Mouse (Mus musculus): ENCODE measurements around the gene Gstm5. TPM values are rescaled to one million over a fixed set of nuclear protein-coding genes. Genes with fewer than 3 reads are reported as not detected.
"Not testable (repeated sequence)": the region's sequence is repeated elsewhere in the genome, so short reads cannot be mapped to it uniquely, and the experiment has no call there.

Gstm5 gene
- polyA plus RNA-seq, 1 experiment from 2014 or later: 259 TPM

GRCm38 (mm10) chr3:107853232-107854181 lies 42.1 kb upstream of the Gstm5 start:
- ATAC-seq (ENCODE audit: low FRiP score): no peak
- DNase-seq (ENCODE audit: low spot score): no peak
- 87% methylated on average over 17 of the region's 17 CpGs for WGBS

DNA sequence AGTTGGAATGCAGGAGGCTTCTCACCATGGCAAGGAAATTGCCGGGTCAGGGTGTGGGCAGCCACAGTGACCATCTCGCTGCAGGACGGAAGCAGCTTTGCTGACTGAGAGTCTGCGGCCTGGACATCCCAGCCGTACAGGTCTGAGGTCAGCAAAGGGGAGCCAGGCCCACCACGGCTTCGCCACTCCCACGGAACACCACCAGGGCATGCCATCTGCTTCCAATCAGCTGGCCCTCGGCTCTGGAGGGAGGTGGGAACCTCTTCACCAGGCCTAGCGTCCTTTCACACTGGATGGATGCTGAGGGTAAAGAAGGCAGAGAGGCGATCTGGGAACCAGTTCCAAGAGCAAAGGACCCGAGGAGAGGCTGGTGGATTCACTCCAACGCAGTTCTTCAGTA lies 40.3 kb upstream of the Gstm5 start:
- 88% methylated on average over 13 of the region's 13 CpGs for WGBS
- ATAC-seq (ENCODE audit: low FRiP score) (no peak), DNase-seq (ENCODE audit: low spot score) (no peak)
- Histone ChIP-seq H3K36me3 (replicated peaks; ENCODE audit: control insufficient read depth, insufficient read depth) (no peaks in the 10 kb centered on the region), H3K9ac (no peak overlapping the region), H3K9me3 (ENCODE audit: control insufficient read depth, low read length) (no peaks in the 10 kb centered on the region), H3K4me3 (replicated peaks; ENCODE audit: low read length) (no peak overlapping the region), H3K4me1 (replicated peaks; ENCODE audit: control insufficient read depth, insufficient read depth, low read length) (peaks cover 6% of the 10 kb centered on the region), H3K27me3 (ENCODE audit: control insufficient read depth, insufficient read depth, low read length) (no peaks in the 10 kb centered on the region), H3K4me2 (replicated peaks) (no peak overlapping the region), H3K27ac (no peak overlapping the region)

More at GRCm38 (mm10) chr3:107853232-107854181, 42.1 kb upstream of the Gstm5 start:
- Histone ChIP-seq H3K9me3 (ENCODE audit: control insufficient read depth, low read length) (no peaks in the 10 kb centered on the region), H3K9ac (no peak overlapping the region), H3K36me3 (replicated peaks; ENCODE audit: control insufficient read depth, insufficient read depth) (no peaks in the 10 kb centered on the region), H3K4me3 (replicated peaks; ENCODE audit: low read length) (no peak overlapping the region), H3K4me2 (replicated peaks) (no peak overlapping the region), H3K4me1 (replicated peaks; ENCODE audit: control insufficient read depth, insufficient read depth, low read length) (peaks cover 23% of the 10 kb centered on the region), H3K27ac (no peak overlapping the region), H3K27me3 (ENCODE audit: control insufficient read depth, insufficient read depth, low read length) (no peaks in the 10 kb centered on the region)

DNA sequence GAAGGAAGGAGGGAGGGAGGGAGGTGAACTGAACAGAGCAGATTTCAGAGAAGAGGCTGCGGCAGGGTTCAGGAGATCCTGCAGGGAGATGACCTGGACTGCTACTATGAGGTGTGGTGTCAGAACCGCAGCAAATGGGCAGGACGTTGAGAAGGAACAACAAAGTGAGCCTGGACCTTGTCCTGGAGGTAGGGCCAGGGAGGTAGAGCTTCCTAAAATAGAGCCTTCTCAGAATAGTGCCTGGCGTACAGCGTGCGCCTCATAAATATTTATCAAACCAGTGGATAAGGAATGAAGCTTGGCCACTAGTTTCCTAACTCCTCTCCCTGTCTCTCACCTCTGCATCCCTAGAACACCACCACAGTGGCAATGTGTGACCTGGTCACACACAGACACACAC lies 38.0 kb upstream of the Gstm5 start:
- H3K4me2 ChIP-seq (replicated peaks): no peak overlapping the region
- no peak for ATAC-seq (ENCODE audit: low FRiP score)
- H3K27ac ChIP-seq: no peak overlapping the region
- 54% methylated on average over 6 of the region's 6 CpGs for WGBS
- H3K9ac ChIP-seq: no peak overlapping the region
- no peak overlapping the region for H3K4me3 ChIP-seq (replicated peaks; ENCODE audit: low read length)
- H3K9me3 ChIP-seq (ENCODE audit: control insufficient read depth, low read length): no peaks in the 10 kb centered on the region
- no peaks in the 10 kb centered on the region for H3K4me1 ChIP-seq (replicated peaks; ENCODE audit: control insufficient read depth, insufficient read depth, low read length)
- no peak for DNase-seq (ENCODE audit: low spot score)
- no peaks in the 10 kb centered on the region for H3K36me3 ChIP-seq (replicated peaks; ENCODE audit: control insufficient read depth, insufficient read depth)
- H3K27me3 ChIP-seq (ENCODE audit: control insufficient read depth, insufficient read depth, low read length): no peaks in the 10 kb centered on the region

- not testable (repeated sequence) for H3K9me3 ChIP-seq (ENCODE audit: control insufficient read depth, low read length); H3K4me3 ChIP-seq (replicated peaks; ENCODE audit: low read length)
- WGBS: 86% methylated on average over 5 of the region's 5 CpGs
Measured at GRCm38 (mm10) chr3:107861483-107861882, 34.1 kb upstream of the Gstm5 start.

GRCm38 (mm10) chr3:107862471-107862870 lies 33.1 kb upstream of the Gstm5 start:
- Histone ChIP-seq H3K4me3 (replicated peaks; ENCODE audit: low read length) (no peak overlapping the region), H3K4me1 (replicated peaks; ENCODE audit: control insufficient read depth, insufficient read depth, low read length) (no peaks in the 10 kb centered on the region), H3K27me3 (ENCODE audit: control insufficient read depth, insufficient read depth, low read length) (no peaks in the 10 kb centered on the region), H3K27ac (no peak overlapping the region), H3K9ac (no peak overlapping the region), H3K36me3 (replicated peaks; ENCODE audit: control insufficient read depth, insufficient read depth) (no peaks in the 10 kb centered on the region), H3K4me2 (replicated peaks) (no peak overlapping the region), H3K9me3 (ENCODE audit: control insufficient read depth, low read length) (no peaks in the 10 kb centered on the region)
- no peak for DNase-seq (ENCODE audit: low spot score)
- 77% methylated on average over 2 of the region's 2 CpGs for WGBS
- ATAC-seq (ENCODE audit: low FRiP score): no peak

More at GRCm38 (mm10) chr3:107861483-107861882, 34.1 kb upstream of the Gstm5 start:
- H3K36me3 ChIP-seq (replicated peaks; ENCODE audit: control insufficient read depth, insufficient read depth); H3K27me3 ChIP-seq (ENCODE audit: control insufficient read depth, insufficient read depth, low read length); ATAC-seq (ENCODE audit: low FRiP score); DNase-seq (ENCODE audit: low spot score); H3K4me2 ChIP-seq (replicated peaks); H3K9ac ChIP-seq; H3K27ac ChIP-seq; H3K4me1 ChIP-seq (replicated peaks; ENCODE audit: control insufficient read depth, insufficient read depth, low read length): not testable (repeated sequence)

DNA sequence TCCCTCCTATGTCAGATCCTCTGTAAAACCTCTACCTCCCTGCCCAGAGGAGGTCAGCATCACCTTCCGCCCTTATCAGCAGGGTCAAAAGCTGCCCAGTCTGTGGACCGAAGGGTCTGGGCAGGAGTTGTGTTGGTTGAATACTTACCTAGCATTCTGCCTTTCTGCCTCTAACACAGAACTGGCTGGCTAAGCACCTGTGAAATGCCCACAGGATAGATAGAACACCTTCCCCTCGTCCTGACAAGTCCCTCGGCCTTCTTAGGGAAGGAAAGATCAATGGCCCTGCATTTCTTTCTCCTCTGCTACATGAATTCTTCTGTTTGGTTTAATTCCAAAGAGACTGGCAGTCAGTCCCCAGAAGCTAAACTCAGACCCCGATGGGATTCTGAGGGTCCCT lies 32.1 kb upstream of the Gstm5 start:
- DNase-seq (ENCODE audit: low spot score) (no peak), ATAC-seq (ENCODE audit: low FRiP score) (no peak)
- Histone ChIP-seq H3K9me3 (ENCODE audit: control insufficient read depth, low read length) (no peaks in the 10 kb centered on the region), H3K4me1 (replicated peaks; ENCODE audit: control insufficient read depth, insufficient read depth, low read length) (0 out of 2 replicates have a peak, but pooled peaks cover under 1% of the 10 kb centered on the region), H3K4me3 (replicated peaks; ENCODE audit: low read length) (no peak overlapping the region), H3K4me2 (replicated peaks) (no peak overlapping the region), H3K36me3 (replicated peaks; ENCODE audit: control insufficient read depth, insufficient read depth) (no peaks in the 10 kb centered on the region), H3K27ac (no peak overlapping the region), H3K9ac (no peak overlapping the region), H3K27me3 (ENCODE audit: control insufficient read depth, insufficient read depth, low read length) (no peaks in the 10 kb centered on the region)
- 87% methylated on average over 5 of the region's 5 CpGs for WGBS

DNA sequence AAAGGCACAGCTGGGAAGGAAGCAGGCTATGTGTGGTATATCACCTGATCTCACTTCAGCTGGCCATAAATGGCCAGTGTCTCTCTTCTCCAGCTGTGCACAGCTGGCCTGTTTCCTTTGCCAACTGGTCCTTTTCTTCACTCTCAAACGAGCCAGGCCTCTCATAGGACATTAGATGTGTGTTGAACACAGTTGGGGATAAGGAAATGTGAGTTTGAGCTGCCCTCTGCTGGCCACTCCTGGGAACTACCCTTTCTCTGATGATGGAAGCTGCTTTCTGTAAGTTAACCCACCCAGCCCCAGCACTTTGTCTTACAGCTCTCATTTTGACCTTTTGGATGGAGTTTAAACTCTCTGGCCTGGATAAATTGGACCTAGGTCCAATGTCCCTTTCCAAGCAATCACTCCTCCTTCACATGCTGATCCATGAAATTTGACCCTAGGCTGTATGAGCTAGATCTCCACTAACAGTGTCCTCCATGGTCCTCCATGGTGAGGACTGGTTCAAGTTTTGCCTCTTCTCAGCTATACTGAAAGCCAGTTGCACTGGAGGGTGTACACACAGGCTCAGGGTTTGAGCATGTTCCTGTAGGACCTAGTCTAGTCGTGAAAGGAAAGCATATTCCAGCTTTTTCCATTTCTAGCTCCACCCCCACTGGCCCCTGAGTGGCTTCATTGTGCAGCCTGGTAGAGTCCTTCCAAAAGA lies 31.6 kb upstream of the Gstm5 start:
- ATAC-seq (ENCODE audit: low FRiP score): peak; percentile 77
- Histone ChIP-seq H3K4me1 (replicated peaks; ENCODE audit: control insufficient read depth, insufficient read depth, low read length) (0 out of 2 replicates have a peak, but pooled peaks cover 6% of the 10 kb centered on the region), H3K27ac (no peak overlapping the region), H3K4me2 (replicated peaks) (no peak overlapping the region), H3K9ac (no peak overlapping the region), H3K27me3 (ENCODE audit: control insufficient read depth, insufficient read depth, low read length) (no peaks in the 10 kb centered on the region), H3K9me3 (ENCODE audit: control insufficient read depth, low read length) (no peaks in the 10 kb centered on the region), H3K36me3 (replicated peaks; ENCODE audit: control insufficient read depth, insufficient read depth) (no peaks in the 10 kb centered on the region), H3K4me3 (replicated peaks; ENCODE audit: low read length) (no peak overlapping the region)
- WGBS: 14% methylated on average over 2 of the region's 2 CpGs
- DNase-seq (ENCODE audit: low spot score): peak; percentile 92

DNA sequence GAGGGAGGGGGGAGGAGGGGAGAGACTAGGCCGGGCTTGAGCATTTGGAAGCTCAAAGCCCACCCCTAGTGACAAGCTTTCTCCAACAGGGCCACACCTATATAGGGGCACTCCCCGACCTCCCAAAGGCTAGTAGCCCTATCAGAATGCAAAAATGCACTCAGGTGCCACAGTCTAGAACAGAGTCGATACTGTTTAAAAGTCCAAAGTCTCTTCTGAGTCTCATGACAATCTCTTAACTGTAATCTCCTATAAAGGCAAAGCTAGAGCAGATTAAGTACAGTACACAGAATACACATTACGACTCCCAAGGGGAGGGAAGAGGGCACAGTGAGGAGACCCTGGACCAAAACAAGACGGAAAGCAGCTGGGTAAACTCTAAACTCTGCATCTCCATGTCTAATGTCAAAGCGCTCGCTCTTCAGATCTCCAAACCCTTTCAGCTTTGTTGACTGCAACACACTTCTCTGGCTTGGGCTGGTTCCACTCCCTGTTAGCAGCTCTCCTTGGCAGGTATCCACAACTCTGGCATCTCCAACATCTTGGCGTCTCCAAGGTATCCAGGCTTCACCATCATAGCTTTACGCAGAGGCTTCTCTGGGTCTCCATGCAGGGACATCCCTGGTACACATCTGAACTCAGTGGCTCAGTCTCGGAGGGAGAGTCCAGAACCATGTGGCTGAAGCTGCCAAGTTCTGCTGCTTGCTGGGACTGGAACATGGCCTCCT lies 30.1 kb upstream of the Gstm5 start:
- no peak overlapping the region for H3K9ac ChIP-seq
- no peaks in the 10 kb centered on the region for H3K36me3 ChIP-seq (replicated peaks; ENCODE audit: control insufficient read depth, insufficient read depth)
- H3K4me3 ChIP-seq (replicated peaks; ENCODE audit: low read length): no peak overlapping the region
- WGBS: 70% methylated on average over 10 of the region's 10 CpGs
- ATAC-seq (ENCODE audit: low FRiP score) (no peak), DNase-seq (ENCODE audit: low spot score) (no peak)
- no peaks in the 10 kb centered on the region for H3K27me3 ChIP-seq (ENCODE audit: control insufficient read depth, insufficient read depth, low read length)
- no peak overlapping the region for H3K27ac ChIP-seq
- no peak overlapping the region for H3K4me2 ChIP-seq (replicated peaks)
- 0 out of 2 replicates have a peak, but pooled peaks cover 7% of the 10 kb centered on the region for H3K4me1 ChIP-seq (replicated peaks; ENCODE audit: control insufficient read depth, insufficient read depth, low read length)
- H3K9me3 ChIP-seq (ENCODE audit: control insufficient read depth, low read length): no peaks in the 10 kb centered on the region

DNA sequence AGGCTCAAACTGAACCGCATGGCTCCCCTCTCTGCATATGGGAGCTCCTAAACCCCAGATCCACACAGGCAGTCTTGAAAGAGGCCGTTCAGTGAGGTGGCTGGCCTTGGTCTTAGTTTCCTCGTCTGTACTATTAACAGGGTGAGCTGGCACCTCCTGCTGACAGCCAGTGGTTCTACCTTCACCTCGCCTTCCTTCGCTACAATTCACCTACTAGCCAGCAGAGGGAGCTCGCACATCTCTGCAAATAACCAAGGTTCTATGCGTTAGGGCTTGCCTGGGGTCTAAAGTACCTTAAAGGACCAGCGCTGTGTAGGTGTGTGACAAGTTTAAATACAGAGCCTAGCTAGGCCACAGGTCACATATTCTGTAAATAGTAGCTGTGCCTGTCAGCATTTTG lies 28.5 kb upstream of the Gstm5 start:
- 0 out of 2 replicates have a peak, but pooled peaks cover 7% of the 10 kb centered on the region for H3K4me1 ChIP-seq (replicated peaks; ENCODE audit: control insufficient read depth, insufficient read depth, low read length)
- peak; percentile 46 for ATAC-seq (ENCODE audit: low FRiP score)
- no peaks in the 10 kb centered on the region for H3K9me3 ChIP-seq (ENCODE audit: control insufficient read depth, low read length)
- H3K9ac ChIP-seq: no peak overlapping the region
- no peaks in the 10 kb centered on the region for H3K27me3 ChIP-seq (ENCODE audit: control insufficient read depth, insufficient read depth, low read length)
- WGBS: 9% methylated on average over 8 of the region's 8 CpGs
- H3K27ac ChIP-seq: no peak overlapping the region
- H3K4me3 ChIP-seq (replicated peaks; ENCODE audit: low read length): no peak overlapping the region
- no peak overlapping the region for H3K4me2 ChIP-seq (replicated peaks)
- DNase-seq (ENCODE audit: low spot score): peak; percentile 90
- H3K36me3 ChIP-seq (replicated peaks; ENCODE audit: control insufficient read depth, insufficient read depth): no peaks in the 10 kb centered on the region
